Mouse (Mus musculus) limb, embryonic 12.5 days (tissue): ENCODE results near the gene Plekha5. TPM values are rescaled to one million over a fixed set of nuclear protein-coding genes. Genes with fewer than 3 reads are reported as not detected.

Experiments used
- ATAC-seq: fragments of 200-750 bp; cut with Nextera tagmentation; 2 replicates; pipeline ENCODE4 v1.8.0; 2017; ENCODE audit warnings: low read depth, moderate TSS enrichment; ENCODE audit not compliant: insufficient number of reproducible peaks, insufficient read depth, low FRiP score, low TSS enrichment
- H3K27ac ChIP-seq: fragments of 300-500 bp; sonication (generic); 2 replicates; pipeline ENCODE4 v1.5.1; 2016; ENCODE audit warnings: mild to moderate bottlenecking, moderate library complexity
- H3K27me3 ChIP-seq: fragments of 300-500 bp; sonication (generic); 2 replicates; pipeline ENCODE4 v1.6.1; 2016; ENCODE audit warnings: mild to moderate bottlenecking, moderate library complexity
- H3K36me3 ChIP-seq: fragments of 300-500 bp; sonication (generic); 2 replicates; pipeline ENCODE4 v1.6.1; 2016; ENCODE audit warnings: mild to moderate bottlenecking, moderate library complexity
- H3K4me1 ChIP-seq: fragments of 300-500 bp; sonication (generic); replicated peaks from 2 replicates; pipeline ENCODE4 v1.6.1; 2016
- H3K4me2 ChIP-seq: fragments of 300-500 bp; sonication (generic); 2 replicates; pipeline ENCODE4 v1.6.1; 2016; ENCODE audit warnings: mild to moderate bottlenecking, moderate library complexity
- H3K4me3 ChIP-seq: fragments of 300-500 bp; sonication (generic); replicated peaks from 2 replicates; pipeline ENCODE4 v1.5.1; 2016; ENCODE audit warnings: mild to moderate bottlenecking
- H3K9ac ChIP-seq: fragments of 300-500 bp; sonication (generic); replicated peaks from 2 replicates; pipeline ENCODE4 v1.6.1; 2016; ENCODE audit warnings: mild to moderate bottlenecking, moderate library complexity
- H3K9me3 ChIP-seq: fragments of 300-500 bp; sonication (generic); 2 replicates; pipeline ENCODE4 v1.6.1; 2016; ENCODE audit warnings: mild to moderate bottlenecking, moderate library complexity
- WGBS: fragments of 180-500 bp; shearing (Covaris S2); methylation state at CpG from one replicate; pipeline ENCODE4 v1.1.7; 2016; 5-methylcytosine and 5-hydroxymethylcytosine counted together
- polyA plus RNA-seq: library from polyadenylated mRNA; unstranded; fragments of >200 nt; fragmentation: Nextera tagmentation; extraction: Ambion mirVana; gene quantifications from 2 replicates; pipeline ENCODE4 v1.2.1, GENCODE M21; 2016

Gene Plekha5
- polyA plus RNA-seq, 1 experiment from 2014 or later = 50.1 TPM

DNA sequence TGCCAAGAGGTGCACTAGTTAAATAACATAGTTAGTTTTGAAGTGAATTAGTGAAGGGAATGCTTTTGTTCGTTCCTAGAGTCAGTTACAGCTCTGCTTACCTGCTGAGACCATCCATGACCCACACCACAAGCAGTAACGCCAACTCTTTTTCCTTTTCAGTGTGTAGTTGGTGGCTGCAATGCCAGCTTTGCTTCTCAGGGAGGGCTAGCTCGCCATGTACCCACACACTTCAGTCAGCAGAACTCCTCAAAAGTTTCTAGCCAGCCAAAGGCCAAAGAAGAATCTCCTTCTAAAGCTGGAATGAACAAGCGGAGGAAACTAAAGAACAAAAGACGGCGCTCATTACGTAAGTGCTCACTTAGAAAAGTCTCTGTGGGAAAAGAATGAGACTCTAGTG, 218.2 kb downstream of the Plekha5 start:
- Histone ChIP-seq H3K4me2 (no peak overlapping the region), H3K36me3 (peaks cover 83% of the 10 kb centered on the region), H3K9me3 (no peaks in the 10 kb centered on the region), H3K4me3 (no peak overlapping the region), H3K27me3 (no peaks in the 10 kb centered on the region), H3K9ac (no peak overlapping the region), H3K27ac (no peak overlapping the region), H3K4me1 (no peaks in the 10 kb centered on the region)
- WGBS = 93% methylated on average over 7 of the region's 7 CpGs
- ATAC-seq = no peak

DNA sequence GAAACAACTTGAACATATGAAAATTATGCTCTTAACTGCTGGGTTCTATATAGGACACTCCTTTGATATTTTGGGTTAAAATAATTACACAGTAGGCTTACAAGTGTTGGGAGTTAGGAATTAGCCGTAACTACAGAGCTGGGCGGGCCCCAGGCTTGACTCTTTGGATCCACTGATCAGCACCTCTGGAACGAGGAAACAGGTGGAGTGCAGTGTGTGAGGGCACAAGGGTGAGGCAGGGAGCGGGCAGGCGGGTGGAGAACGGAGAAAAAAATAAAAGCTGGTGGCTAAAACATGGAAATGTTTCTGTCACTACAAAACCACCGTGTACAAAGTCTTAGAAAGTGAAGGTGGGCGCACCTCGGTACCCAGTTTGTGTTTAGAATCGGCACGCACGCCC, 218.8 kb downstream of the Plekha5 start:
- no peak for ATAC-seq
- H3K27ac ChIP-seq = no peak overlapping the region
- no peak overlapping the region for H3K4me3 ChIP-seq
- H3K4me2 ChIP-seq = no peak overlapping the region
- no peaks in the 10 kb centered on the region for H3K9me3 ChIP-seq
- no peaks in the 10 kb centered on the region for H3K4me1 ChIP-seq
- H3K36me3 ChIP-seq = peaks cover 83% of the 10 kb centered on the region
- no peak overlapping the region for H3K9ac ChIP-seq
- 94% methylated on average over 12 of the region's 12 CpGs for WGBS
- no peaks in the 10 kb centered on the region for H3K27me3 ChIP-seq

DNA sequence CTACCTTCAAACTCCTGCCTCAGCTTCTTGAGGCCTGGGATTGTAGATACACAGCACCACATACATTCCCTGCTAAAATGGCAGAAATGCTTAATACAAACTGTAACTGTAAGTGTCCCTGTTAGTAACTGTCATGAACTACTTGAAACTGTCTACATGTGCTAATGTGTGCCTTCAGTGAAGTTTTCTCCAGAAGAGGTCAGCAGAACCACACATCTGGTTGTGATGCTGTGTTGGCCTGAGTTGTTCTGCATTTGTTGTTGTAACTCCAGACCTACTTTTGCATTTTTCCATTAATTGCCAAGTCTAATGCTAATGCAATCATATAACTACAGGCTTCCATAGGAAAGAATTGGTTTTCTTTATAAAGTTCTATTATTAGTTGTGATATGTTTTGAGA, 222.1 kb downstream of the Plekha5 start:
- no peak overlapping the region for H3K27ac ChIP-seq
- H3K4me1 ChIP-seq = no peaks in the 10 kb centered on the region
- peaks cover 84% of the 10 kb centered on the region for H3K36me3 ChIP-seq
- H3K27me3 ChIP-seq = no peaks in the 10 kb centered on the region
- H3K4me2 ChIP-seq = no peak overlapping the region
- H3K4me3 ChIP-seq = no peak overlapping the region
- no peak for ATAC-seq
- H3K9ac ChIP-seq = no peak overlapping the region
- no peaks in the 10 kb centered on the region for H3K9me3 ChIP-seq

Other genes starting within 250 kb of the Plekha5 start
- 16.4 and 18.0 TPM in 2 replicates for gene Aebp2, start 198.6 kb downstream of the Plekha5 start, polyA plus RNA-seq